Mouse (Mus musculus) right cerebral cortex, adult 18-20 months (tissue): ENCODE data around the gene Yae1d1.
"Not testable (repeated sequence)": the region's sequence is repeated elsewhere in the genome, so short reads cannot be mapped to it uniquely, and the experiment has no call there.

Source experiments
- DNase-seq: peaks from one replicate; pipeline ENCODE4 v3.0.0; 2022; ENCODE audit warnings: mixed read lengths

The Yae1d1 gene

DNA sequence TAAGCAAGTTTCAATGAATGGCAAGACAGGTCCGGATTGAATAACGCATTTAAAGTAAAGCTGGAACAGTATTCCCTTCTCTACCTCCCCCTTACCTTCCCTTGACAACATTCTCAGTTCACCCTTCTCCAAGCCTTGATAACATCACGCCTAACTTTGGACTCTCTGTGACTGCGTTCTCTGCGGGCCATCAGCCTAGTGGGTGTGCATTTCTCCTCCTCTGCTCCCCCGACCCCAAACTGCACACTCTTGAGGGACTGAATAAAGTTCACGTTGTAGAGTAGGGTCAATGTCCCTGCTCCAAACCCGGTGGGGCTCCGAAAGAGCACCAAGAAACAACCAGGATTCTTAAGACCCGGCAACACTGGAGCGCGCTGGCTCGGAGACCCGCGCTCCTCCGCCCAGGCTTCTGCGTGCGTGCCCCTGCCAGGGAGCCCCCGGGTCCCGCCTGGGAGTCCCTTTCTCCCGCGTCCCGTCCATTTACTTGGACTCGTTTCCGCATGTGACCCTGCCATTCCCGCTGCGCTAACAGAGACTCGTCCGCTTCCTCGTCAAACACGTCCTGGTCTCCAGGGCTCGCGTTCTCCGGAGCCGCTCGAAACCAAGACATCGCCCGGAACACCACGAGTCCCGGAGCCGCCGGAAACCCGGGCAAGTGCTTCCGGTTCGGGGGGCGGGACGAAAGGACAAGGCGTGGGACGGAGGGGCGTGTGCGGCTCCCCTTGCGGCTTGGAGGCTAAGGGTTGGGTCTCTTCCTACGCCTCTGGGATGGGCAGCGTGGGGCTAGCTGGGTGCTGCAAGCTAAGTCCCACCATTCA, at the start of gene Yae1d1:
Gene Yae1d1 (minus strand): TSS at position 653 of the 818 bp plus-strand sequence.
- peak; percentile 89 for DNase-seq

DNA sequence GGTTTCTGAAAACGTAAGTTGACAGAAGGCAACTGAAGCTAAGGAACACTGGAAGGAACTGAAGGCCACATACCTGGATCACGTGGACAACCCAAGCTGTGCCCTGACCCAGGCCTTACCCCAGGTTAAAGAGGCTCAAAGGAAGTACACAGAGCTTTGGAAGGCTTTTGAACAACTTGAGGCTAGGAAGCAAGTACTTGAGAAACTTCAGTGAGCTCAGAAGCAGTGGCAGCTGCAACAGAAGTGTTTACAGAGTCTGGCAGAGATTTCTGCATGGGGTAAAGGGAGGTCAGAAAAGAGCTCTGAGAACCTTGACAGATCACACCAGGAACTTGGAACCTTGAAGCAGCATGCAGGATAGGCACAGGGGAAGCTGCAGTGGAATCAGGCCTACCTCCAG, 45.7 kb upstream of the Yae1d1 start:
- no peak for DNase-seq

DNA sequence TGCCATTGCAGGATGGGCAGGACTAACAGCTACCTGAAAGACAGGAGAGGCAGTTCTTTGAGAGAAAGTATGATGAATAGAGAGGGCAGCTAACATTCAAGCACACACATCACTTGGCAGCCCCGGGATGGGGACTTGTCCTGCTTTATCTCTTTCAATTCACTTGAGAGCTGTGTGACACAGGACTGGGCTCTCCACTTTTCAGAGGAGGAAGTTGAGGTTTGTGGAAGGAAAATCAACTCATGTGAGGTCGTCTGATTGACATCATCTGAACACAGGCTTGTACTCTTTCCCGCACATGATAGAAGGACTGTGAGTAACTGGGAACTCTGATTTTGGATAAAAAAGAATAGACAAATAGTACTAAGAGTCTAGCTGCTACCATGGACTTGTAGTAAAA, 23.5 kb upstream of the Yae1d1 start:
- DNase-seq = no peak

DNA sequence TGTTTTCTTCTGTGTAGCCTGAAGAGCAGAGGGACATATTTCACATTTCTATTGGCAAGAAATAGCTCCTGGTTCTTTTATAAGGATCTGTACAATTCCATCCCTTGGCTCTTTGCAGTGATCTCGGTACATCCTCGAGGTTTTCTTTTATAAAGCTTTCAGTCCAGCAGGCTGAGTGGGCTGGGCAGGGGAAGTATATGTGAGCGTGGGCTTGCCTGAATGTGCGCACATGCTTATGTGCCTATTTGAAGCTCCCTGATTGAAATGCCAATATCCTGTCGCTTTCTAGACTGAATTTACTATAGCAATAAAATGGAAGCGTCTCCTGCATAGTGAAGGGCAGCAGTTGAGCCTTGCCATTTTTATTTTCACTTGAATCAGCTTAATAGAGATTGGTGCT, 20.1 kb upstream of the Yae1d1 start:
- peak; percentile 18 for DNase-seq

DNA sequence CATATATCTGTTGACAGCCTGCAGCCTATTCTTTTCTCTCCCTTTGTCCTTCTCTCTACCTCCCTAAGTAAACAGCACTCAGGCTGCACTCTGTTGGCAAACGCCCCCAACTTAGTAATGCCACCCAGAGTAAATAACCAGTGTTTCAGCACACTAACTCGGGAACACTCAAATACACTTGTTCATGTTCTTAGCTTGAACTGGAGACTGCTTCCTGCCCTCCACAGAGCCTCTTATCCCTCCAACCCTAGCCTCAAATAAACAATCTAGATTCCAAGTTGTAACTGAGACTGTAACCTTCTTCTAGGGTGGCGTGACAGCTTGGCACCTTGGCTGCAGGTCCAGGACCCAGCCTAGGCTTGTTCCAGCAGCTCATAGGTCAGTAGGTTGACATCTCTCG, 17.9 kb upstream of the Yae1d1 start:
- DNase-seq = no peak

DNA sequence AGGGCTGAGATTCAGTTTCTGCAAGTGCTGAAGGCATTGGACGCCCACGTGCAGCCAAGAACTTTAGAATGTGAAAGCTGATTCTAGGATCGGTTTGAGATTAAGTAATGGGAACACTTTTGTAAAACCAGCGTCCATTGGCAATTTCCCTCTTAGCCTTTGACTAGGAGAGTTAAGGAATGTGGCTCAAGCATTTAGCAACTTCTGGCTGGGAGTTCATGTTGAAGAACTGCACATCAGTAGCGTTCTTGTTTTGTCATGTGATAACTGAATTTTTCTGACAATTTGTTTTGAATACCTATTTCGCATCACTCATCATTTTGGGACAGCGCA, 332 bp upstream of the Yae1d1 start:
- no peak for DNase-seq

DNA sequence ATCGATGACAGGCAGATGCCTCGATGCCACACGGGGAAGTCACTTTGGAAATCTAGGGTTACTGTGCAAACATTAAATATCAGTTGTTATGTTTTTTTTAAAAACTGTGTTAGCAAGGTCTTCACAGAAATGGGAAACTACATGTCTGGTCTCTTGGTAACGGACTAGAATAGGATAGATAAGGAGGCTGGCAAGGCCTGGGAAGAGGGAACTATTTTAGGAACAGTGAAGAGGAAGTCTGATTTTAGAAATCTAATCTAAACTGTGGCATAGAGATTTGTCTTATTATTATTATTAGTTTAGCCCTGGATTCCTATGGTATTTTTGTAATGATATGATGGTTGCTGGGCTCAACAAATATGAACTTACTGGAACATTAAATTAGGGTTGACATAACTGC, 1.1 kb downstream of the Yae1d1 start:
- DNase-seq = no peak

DNA sequence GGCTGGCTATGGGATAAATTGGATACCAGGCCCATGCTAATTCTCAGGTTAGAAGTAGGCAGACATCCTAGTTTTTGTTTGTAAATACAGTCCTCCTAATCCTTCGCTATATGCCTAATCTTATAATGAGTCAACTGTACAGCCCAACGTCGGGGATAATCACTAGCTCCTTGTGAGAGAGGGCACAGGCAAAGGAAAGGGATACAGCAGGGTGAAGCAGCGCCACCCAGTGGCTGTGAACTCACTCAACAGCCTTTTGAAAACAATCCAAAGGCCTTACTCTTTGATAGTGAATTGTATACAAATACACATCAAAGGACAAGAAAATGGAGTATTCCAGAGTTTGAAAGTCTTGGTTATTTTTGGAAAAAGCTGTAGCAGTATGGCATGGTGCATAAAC, 10.0 kb downstream of the Yae1d1 start:
- DNase-seq = peak; percentile 54

DNA sequence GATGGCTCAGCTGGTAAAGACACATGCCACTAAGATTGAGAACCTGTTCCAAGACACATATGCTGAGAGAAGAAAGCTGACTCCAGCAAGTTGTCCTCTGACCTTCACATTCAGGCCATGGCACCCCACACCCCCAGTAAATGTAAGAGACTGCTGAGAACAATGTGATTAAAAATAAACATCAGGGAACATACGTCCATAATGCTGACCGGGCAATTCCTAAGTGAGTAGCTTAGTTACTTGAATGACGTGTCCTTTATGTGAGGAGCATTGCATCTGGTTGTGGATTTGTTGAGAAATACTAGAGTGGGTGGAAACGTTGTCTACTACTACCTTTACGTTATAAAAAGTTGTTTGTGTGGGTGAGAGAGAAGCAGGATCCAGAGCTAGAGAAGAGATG, 10.5 kb downstream of the Yae1d1 start:
- no peak for DNase-seq

DNA sequence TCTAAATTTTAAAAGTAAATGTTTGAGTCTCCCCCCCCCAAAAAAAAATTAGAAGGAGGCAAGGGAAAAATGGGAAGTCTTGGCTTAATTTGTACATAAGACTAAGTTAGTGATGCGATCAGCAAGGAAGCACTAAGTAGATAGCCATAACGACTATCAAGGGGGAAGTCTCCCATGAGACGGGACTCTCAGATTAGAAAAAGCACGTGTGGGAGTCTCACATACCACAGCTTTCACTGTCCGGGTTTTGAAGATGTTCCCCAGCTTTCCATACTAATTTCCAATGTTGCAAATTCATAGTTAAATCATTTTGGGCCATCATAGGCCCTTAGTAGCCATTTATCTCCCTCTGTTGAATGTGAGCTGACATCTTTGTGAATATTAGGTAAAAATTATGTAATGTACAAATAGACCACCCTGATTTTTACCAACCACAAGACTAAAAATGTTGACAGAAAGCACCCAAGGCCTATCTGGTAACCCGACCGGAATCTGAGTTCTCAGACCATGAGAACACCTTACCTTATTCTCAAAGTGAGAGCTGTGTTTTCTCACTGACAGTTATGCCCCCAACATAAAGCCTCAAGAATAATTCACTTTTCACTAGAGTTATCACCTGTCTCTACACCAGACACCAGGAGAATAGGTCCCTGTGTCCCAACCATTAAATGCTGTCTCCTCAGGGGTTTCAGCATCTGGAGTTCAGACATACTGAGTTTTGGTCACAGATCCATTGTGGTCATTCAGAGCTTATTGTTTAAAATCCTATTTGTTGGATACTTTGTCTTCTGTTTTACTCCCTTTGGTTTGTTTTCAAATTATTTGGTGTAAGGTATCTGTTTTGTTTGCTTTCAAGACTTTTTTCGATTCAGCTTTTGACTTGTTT, 16.1 kb downstream of the Yae1d1 start:
- no peak for DNase-seq

DNA sequence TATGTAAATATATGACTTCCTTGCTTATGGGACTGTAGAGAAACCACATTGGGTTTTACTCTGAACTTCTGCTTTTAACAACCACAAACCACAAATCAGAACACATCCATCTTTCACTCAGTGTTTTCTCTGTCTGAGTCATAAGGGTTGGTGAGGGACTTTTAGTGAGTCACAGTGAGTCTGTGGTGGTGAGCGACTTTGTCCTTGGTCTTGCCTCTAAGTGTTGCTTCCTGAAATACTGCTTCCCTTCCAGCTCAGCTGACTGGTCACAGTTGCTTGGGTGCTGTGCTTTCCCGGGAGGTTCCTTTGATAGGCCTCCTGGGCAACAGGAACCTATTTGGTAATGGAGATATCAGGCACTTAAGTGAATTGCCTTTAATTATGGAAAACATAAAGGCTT, 17.3 kb downstream of the Yae1d1 start:
- peak; percentile 5 for DNase-seq

DNA sequence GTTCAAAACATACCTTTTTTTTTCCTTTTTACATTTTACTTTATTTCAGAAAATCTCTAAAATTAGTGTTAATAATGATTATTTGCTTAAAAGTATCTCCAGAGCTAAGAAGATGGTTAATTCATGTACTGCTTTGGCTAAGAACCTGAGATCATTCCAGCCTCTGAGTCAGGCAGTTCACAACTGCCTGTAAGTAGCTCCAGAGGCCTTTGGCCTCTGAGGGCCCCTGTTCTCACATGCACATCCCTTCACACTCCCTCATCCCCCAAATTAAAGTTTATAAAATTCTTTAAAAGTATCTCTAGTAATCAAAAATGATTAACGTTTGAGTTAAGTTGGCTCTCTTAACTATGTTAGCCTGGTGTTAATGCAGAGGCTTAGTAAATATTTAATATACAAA, 17.7 kb downstream of the Yae1d1 start:
- DNase-seq = no peak

DNA sequence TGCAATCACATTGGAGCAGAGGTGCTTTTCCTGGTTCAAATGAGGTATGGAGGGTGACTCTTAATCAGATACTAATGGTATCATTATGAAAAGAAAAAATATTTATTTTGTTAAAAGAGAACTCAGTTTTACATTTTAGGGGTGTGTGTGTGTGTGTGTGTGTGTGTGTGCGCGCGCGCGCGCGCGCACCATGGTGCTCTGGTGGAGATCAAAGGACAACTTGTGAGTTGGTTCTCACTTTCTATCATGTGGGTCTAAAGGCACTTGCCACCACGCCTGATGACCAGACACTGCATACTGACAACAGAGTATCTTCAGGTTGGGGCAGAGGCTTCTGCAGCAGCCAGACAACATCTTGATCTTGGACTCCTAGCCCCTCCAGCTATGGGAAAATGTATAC, 18.4 kb downstream of the Yae1d1 start:
- DNase-seq = no peak

DNA sequence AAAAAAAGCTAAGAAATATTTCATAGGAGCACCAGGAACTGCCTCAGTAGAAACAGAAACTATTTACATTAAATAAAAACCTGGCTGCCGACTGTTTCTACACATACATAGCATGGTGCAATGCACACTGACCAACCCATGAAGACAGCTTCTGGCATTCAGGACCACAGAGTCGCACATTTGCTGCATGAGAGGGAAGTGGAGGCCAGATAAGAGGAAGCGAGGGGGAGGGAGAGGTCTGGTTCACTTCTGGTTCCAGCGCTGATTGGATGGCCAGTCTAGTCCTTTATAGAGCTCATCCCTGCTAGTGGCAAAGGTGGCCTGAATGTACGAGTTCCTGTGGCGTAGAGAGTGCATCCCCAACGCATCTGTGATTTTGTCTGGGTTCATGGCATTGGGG, 32.5 kb downstream of the Yae1d1 start:
- DNase-seq = no peak

DNA sequence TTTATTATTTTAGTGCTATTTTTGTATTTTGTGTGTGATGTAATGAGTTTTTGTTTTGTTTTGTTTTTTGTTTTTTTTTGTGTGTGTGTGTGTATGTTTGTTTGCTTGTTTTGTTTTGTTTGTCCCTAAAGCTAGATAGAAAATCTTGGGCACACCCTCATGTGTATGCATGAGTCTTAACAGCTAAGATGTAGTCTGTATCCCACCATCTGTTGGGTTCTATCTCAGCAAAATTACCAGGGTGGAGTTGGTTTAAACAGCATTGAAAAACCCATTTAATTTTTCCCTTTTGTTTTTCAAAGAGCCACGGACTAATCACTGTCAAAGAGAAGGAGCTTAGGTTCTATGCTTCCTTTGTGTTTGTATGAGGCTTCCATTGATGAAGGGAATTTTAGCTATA, 38.9 kb downstream of the Yae1d1 start:
- no peak for DNase-seq

DNA sequence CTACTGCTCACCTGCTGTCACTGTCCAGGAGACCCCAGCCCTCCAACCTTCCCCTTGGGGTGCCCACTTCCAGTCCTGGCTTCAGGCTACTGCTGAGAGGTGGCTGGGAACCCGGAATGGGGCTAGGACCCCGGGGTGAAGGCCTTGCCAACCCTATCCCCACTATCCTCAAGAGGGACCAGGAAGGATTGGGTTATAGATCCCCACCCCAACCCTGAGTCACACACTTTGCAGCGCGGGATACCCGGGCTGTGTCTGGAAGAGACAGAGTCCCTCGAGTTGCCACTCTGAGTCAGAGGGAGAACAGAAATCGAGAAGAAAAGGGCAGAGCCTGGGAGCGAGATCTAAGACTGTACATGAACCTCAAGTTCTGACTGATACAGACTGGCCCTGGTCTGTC, 42.6 kb downstream of the Yae1d1 start:
- not testable (repeated sequence) for DNase-seq

DNA sequence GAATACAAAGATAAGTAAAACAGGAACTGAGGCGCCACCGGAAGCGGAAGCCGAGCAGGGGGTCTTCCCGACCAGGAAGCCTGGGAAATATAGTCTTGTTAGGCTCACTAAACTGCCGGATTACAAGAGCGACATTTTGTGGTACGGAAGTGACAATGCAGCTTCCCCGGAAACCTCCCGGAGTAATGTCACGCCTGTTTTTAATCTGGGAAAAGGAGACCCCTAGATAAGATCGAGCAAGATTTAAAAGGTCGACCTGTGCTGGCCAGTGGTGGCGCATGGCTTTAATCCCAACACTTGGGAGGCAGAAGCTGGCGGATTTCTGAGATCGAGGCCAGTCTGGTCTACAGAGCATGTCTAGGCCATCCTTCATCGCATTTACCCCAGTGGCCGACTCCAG, 43.6 kb downstream of the Yae1d1 start:
- no peak for DNase-seq

DNA sequence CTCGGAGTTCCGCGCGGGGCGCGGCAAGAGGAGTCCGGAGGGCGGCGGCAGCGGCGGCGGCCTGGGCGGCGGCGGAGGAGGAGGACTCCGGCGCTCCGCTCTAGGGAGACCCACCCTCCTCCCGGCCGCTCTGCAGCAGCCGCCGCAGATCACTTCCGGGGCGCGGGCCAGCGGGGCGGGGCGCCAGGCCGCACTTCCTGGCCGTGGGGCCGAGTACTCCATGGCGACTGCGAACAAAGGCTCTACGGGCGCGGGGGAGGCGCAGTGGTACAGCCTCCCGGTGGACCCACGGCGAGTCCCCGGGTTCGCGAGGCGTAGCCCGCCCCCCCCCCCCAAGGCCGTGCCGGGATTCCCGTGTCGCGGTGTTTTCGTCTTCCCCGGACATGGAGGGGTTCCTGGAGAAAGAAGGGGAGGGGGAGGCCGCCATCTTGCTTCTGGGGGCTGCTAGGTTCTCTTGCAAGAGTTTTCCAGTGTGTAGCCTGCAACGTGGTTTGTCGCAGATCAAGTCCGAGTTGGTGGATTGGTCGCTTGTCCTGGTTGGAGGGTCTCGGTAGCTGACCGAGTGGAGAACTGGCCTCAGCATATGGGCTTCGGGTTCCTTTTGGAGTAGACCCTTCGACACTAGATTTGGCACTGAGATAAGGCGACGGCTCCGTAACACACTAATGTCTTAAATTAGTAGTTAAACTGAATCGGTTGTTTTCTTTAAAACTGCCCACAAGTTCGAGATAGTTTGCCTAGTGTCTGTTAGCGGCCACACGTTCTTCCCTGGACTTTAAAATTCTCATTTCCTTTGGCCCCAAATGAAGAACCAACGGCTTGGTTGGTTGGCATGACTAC, 48.9 kb downstream of the Yae1d1 start, which contains the start of gene Rala:
Gene Rala (minus strand): TSS at position 162 of the 840 bp plus-strand sequence.
- peak; percentile 96 for DNase-seq

DNA sequence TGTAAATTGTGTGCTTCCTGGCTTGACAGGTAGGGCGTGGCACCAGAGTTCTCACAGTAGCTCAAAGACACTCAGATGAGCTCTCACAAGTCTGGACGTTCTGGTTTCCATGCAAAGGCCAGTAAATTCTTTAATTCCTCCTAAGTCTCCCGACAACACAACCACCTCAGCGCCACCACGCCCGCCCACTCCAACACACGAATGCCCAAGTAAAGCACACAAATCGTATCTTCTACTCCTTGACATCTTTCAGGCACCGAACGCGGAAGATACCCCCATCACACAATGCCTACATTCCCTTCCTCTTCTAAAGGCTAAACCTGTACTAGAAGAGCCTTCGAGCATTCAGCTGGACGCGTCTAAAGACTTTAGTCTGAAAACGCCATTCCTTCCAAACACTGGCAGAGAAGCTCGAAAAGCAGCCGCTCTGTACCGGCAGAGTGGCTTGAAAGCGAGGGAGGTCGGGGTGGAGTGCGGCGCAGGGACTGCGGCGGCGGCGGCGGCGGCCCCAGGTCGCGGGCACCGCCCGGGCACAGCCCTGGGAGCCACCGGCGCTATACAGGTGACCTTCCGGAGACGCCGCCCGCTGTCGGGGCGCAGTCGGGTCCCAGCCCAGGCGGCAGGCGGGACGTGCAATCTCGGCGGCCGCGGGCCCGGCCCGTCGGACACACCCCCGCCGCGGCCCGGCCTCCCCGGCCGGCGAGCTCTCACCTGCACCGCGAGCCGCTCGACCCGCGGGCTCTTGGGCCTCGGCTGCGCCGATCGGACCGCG, 49.7 kb downstream of the Yae1d1 start:
- peak; percentile 18 for DNase-seq

DNA sequence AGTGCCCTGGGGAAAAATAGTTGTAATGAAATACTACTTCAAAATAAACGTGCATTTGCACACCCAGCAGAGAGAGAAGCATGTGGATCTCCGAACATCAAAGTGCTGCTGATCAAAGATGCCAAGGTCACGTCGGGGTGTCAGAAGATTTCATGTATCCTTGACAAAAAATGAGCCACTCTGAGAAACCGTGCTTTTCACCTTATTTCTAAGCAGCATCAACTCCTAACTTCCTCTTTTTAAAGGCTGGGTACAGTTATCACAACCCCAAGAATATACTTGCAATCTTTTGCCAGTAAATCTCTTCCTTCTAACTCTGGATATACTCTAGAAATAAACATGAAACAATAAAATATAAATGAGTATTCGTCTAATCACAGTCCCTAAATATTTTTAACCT, 50.8 kb downstream of the Yae1d1 start:
- no peak for DNase-seq
